11 mouse cellular contexts compared by ENCODE assay signal in genomic region chr17:22876316-22876715, GRCm38 (mm10). TPM values are rescaled to one million over a fixed set of nuclear protein-coding genes. Genes with fewer than 3 reads are reported as not detected.
DNase-seq lines count a peak whose midpoint lies in the region; ATAC-seq lines count a peak whose summit lies in the region.
"Had no signal": no experiment of that assay in that cellular context is flagged by ENCODE, and none has a peak within 500 bp of the region (broad histone marks: within the 10 kb centered on the region; RNA-seq: fewer than 3 reads in every experiment).

No protein-coding gene starts in this region.

- peak; percentile 74 for DNase-seq in heart, embryonic 10.5 days (ENCODE audit: low spot score)
- peak; percentile 39 for DNase-seq in testis, postnatal 10 days (ENCODE audit: low spot score)
- DNase-seq in testis, postnatal 14 days (ENCODE audit: low spot score) = no peak
- peak; percentile 19 for DNase-seq in yolk sac, embryonic 10.5 days (ENCODE audit: low spot score)
- DNase-seq in gastrocnemius, postnatal 4 days (ENCODE audit: low spot score in 2 of 2) = no peak
- no peak for DNase-seq in cerebellum, adult 18-20 months
- DNase-seq: cerebellum, adult 11 months; kidney, adult 9 months; liver, embryonic 13.5 days had no signal

- no peak overlapping the region for H3K9ac ChIP-seq in heart, embryonic 12.5 days
- H3K9ac ChIP-seq: liver, embryonic 13.5 days had no signal

- H3K9me3 ChIP-seq in heart, embryonic 10.5 days = peaks cover 5% of the 10 kb centered on the region
- H3K9me3 ChIP-seq in heart, embryonic 12.5 days (replicated peaks) = peaks cover 11% of the 10 kb centered on the region

- no peak for ATAC-seq in heart, embryonic 12.5 days (ENCODE audit: insufficient number of reproducible peaks, low FRiP score)
- peak; percentile 58 for ATAC-seq in inflammation-experienced regulatory T-cells, adult 6 months

- H3K27me3 ChIP-seq in heart, embryonic 10.5 days (ENCODE audit: insufficient read depth, poor library complexity, severe bottlenecking) = no peaks in the 10 kb centered on the region
- H3K27me3 ChIP-seq in heart, embryonic 12.5 days (replicated peaks) = no peaks in the 10 kb centered on the region
- H3K27me3 ChIP-seq: liver, embryonic 13.5 days had no signal

- no peak overlapping the region for H3K4me2 ChIP-seq in heart, embryonic 12.5 days
- H3K4me2 ChIP-seq: liver, embryonic 13.5 days had no signal

- 83% methylated on average over 20 of the region's 20 CpGs for WGBS in heart, embryonic 10.5 days
- 79% methylated on average over 20 of the region's 20 CpGs for WGBS in heart, embryonic 12.5 days

- no peak overlapping the region for H3K4me3 ChIP-seq in heart, embryonic 10.5 days
- no peak overlapping the region for H3K4me3 ChIP-seq in heart, embryonic 12.5 days
- H3K4me3 ChIP-seq: liver, embryonic 13.5 days had no signal

- no peaks in the 10 kb centered on the region for H3K36me3 ChIP-seq in heart, embryonic 10.5 days
- no peaks in the 10 kb centered on the region for H3K36me3 ChIP-seq in heart, embryonic 12.5 days
- H3K36me3 ChIP-seq: liver, embryonic 13.5 days had no signal

- H3K27ac ChIP-seq in heart, embryonic 10.5 days = no peak overlapping the region
- H3K27ac ChIP-seq in heart, embryonic 12.5 days (ENCODE audit: poor library complexity, severe bottlenecking) = no peak overlapping the region
- H3K27ac ChIP-seq: liver, embryonic 13.5 days had no signal

- no peaks in the 10 kb centered on the region for H3K4me1 ChIP-seq in heart, embryonic 10.5 days
- H3K4me1 ChIP-seq in heart, embryonic 12.5 days (replicated peaks) = no peaks in the 10 kb centered on the region
- H3K4me1 ChIP-seq: liver, embryonic 13.5 days had no signal

RNA-seq across cellular contexts. Expression of gene Zfp945, which starts 9.4 kb away (rescaled TPM):
- 13.9 and 15.4 TPM in 2 replicates for polyA plus RNA-seq in heart, embryonic 10.5 days (2016; fragmentation: Nextera tagmentation; extraction: Ambion mirVana)
- polyA plus RNA-seq in heart, embryonic 12.5 days (2016; fragmentation: Nextera tagmentation; extraction: Ambion mirVana) = 17.1 and 17.8 TPM in 2 replicates
- polyA plus RNA-seq in inflammation-experienced regulatory T-cells, adult 6 months (2017; shearing (Covaris generic)) = 10 to 100 TPM; 15.9 to 26.6 (median 21.0) TPM
- 10 to 100 TPM in 1 of 2 experiments, 1 to 10 TPM in 1; 9.8 to 12.4 TPM for total RNA-seq in gastrocnemius, postnatal 4 days (2021)

Comparison
In these comparisons a context has a peak if more than half of its experiments do, and no peak if none do; other contexts are left out.
1. DNase-seq: peak in heart, embryonic 10.5 days (single experiment), testis, postnatal 10 days (single experiment) and yolk sac, embryonic 10.5 days (single experiment); none in testis, postnatal 14 days (single experiment), gastrocnemius, postnatal 4 days (0 of 2) and cerebellum, adult 18-20 months (0 of 2).